Mouse (Mus musculus): ENCODE data around the gene Ccdc42. TPM values are rescaled to one million over a fixed set of nuclear protein-coding genes. Genes with fewer than 3 reads are reported as not detected.

Gene Ccdc42
- polyA plus RNA-seq, 1 experiment: not detected

- Histone ChIP-seq H3K27me3 (replicated peaks) (peaks cover 45% of the 10 kb centered on the region), H3K36me3 (replicated peaks; ENCODE audit: low read length) (no peaks in the 10 kb centered on the region), H3K9me3 (no peaks in the 10 kb centered on the region), H3K4me3 (replicated peaks) (no peak overlapping the region), H3K4me1 (no peaks in the 10 kb centered on the region)
- TF ChIP-seq GATA1 (IDR thresholded peaks at IDR 0.05; ENCODE audit: borderline replicate concordance, low read length): no peak
- no peak for TF ChIP-seq FLI1 (IDR thresholded peaks at IDR 0.05; ENCODE audit: low read length)
Observed at GRCm38 (mm10) chr11:68559546-68559945, 27.3 kb upstream of the Ccdc42 start.

GRCm38 (mm10) chr11:68561957-68562950 lies 24.6 kb upstream of the Ccdc42 start:
- TF ChIP-seq GATA1 (IDR thresholded peaks at IDR 0.05; ENCODE audit: borderline replicate concordance, low read length): no peak
- TF ChIP-seq FLI1 (IDR thresholded peaks at IDR 0.05; ENCODE audit: low read length): no peak

GRCm38 (mm10) chr11:68564356-68565031 lies 22.3 kb upstream of the Ccdc42 start:
- Histone ChIP-seq H3K27me3 (replicated peaks) (peaks cover 52% of the 10 kb centered on the region), H3K4me1 (peaks cover 5% of the 10 kb centered on the region; the same call in 1 of the 2 replicates), H3K36me3 (replicated peaks; ENCODE audit: low read length) (no peaks in the 10 kb centered on the region), H3K9me3 (no peaks in the 10 kb centered on the region), H3K4me3 (replicated peaks) (no peak overlapping the region)
- TF ChIP-seq FLI1 (IDR thresholded peaks at IDR 0.05; ENCODE audit: low read length): no peak
- no peak for TF ChIP-seq GATA1 (IDR thresholded peaks at IDR 0.05; ENCODE audit: borderline replicate concordance, low read length)

More at GRCm38 (mm10) chr11:68561957-68562950, 24.6 kb upstream of the Ccdc42 start:
- Histone ChIP-seq H3K36me3 (replicated peaks; ENCODE audit: low read length) (no peaks in the 10 kb centered on the region), H3K27me3 (replicated peaks) (peaks cover 52% of the 10 kb centered on the region), H3K4me1 (peaks cover 5% of the 10 kb centered on the region; the same call in 1 of the 2 replicates), H3K9me3 (no peaks in the 10 kb centered on the region), H3K4me3 (replicated peaks) (no peak overlapping the region)

- Histone ChIP-seq H3K27me3 (replicated peaks) (peaks cover 54% of the 10 kb centered on the region), H3K9me3 (no peaks in the 10 kb centered on the region), H3K36me3 (replicated peaks; ENCODE audit: low read length) (no peaks in the 10 kb centered on the region), H3K4me1 (peaks cover 5% of the 10 kb centered on the region; the same call in 1 of the 2 replicates), H3K4me3 (replicated peaks) (no peak overlapping the region)
- TF ChIP-seq GATA1 (IDR thresholded peaks at IDR 0.05; ENCODE audit: borderline replicate concordance, low read length) (no peak), FLI1 (IDR thresholded peaks at IDR 0.05; ENCODE audit: low read length) (no peak)
Observed at GRCm38 (mm10) chr11:68565032-68565429, 21.8 kb upstream of the Ccdc42 start.

GRCm38 (mm10) chr11:68566447-68567059 lies 20.3 kb upstream of the Ccdc42 start:
- no peaks in the 10 kb centered on the region for H3K36me3 ChIP-seq (replicated peaks; ENCODE audit: low read length)
- H3K27me3 ChIP-seq (replicated peaks): peaks cover 46% of the 10 kb centered on the region
- H3K9me3 ChIP-seq: no peaks in the 10 kb centered on the region
- H3K4me3 ChIP-seq (replicated peaks): no peak overlapping the region
- TF ChIP-seq GATA1 (IDR thresholded peaks at IDR 0.05; ENCODE audit: borderline replicate concordance, low read length): no peak
- no peak for TF ChIP-seq FLI1 (IDR thresholded peaks at IDR 0.05; ENCODE audit: low read length)
- H3K4me1 ChIP-seq: peaks cover 5% of the 10 kb centered on the region; the same call in 1 of the 2 replicates

- Histone ChIP-seq H3K36me3 (replicated peaks; ENCODE audit: low read length) (no peaks in the 10 kb centered on the region), H3K4me1 (peaks cover 5% of the 10 kb centered on the region; the same call in 1 of the 2 replicates), H3K4me3 (replicated peaks) (no peak overlapping the region), H3K9me3 (no peaks in the 10 kb centered on the region), H3K27me3 (replicated peaks) (peaks cover 27% of the 10 kb centered on the region)
- no peak for TF ChIP-seq GATA1 (IDR thresholded peaks at IDR 0.05; ENCODE audit: borderline replicate concordance, low read length)
- no peak for TF ChIP-seq FLI1 (IDR thresholded peaks at IDR 0.05; ENCODE audit: low read length)
Observed at GRCm38 (mm10) chr11:68570861-68571260, 16.0 kb upstream of the Ccdc42 start.

GRCm38 (mm10) chr11:68577076-68577475 lies 9.7 kb upstream of the Ccdc42 start:
- TF ChIP-seq FLI1 (IDR thresholded peaks at IDR 0.05; ENCODE audit: low read length) (no peak), GATA1 (IDR thresholded peaks at IDR 0.05; ENCODE audit: borderline replicate concordance, low read length) (no peak)
- no peaks in the 10 kb centered on the region for H3K4me1 ChIP-seq
- H3K4me3 ChIP-seq (replicated peaks): no peak overlapping the region
- no peaks in the 10 kb centered on the region for H3K9me3 ChIP-seq
- no peaks in the 10 kb centered on the region for H3K36me3 ChIP-seq (replicated peaks; ENCODE audit: low read length)
- peaks cover 39% of the 10 kb centered on the region for H3K27me3 ChIP-seq (replicated peaks)

- Histone ChIP-seq H3K4me1 (no peaks in the 10 kb centered on the region), H3K36me3 (replicated peaks; ENCODE audit: low read length) (no peaks in the 10 kb centered on the region), H3K4me3 (replicated peaks) (no peak overlapping the region), H3K9me3 (no peaks in the 10 kb centered on the region), H3K27me3 (replicated peaks) (peaks cover 35% of the 10 kb centered on the region)
- TF ChIP-seq FLI1 (IDR thresholded peaks at IDR 0.05; ENCODE audit: low read length): no peak
- TF ChIP-seq GATA1 (IDR thresholded peaks at IDR 0.05; ENCODE audit: borderline replicate concordance, low read length): no peak
Observed at GRCm38 (mm10) chr11:68579462-68579881, 7.3 kb upstream of the Ccdc42 start.

- no peaks in the 10 kb centered on the region for H3K9me3 ChIP-seq
- no peak for TF ChIP-seq GATA1 (IDR thresholded peaks at IDR 0.05; ENCODE audit: borderline replicate concordance, low read length)
- no peak for TF ChIP-seq FLI1 (IDR thresholded peaks at IDR 0.05; ENCODE audit: low read length)
- peaks cover 38% of the 10 kb centered on the region for H3K27me3 ChIP-seq (replicated peaks)
- no peak overlapping the region for H3K4me3 ChIP-seq (replicated peaks)
- H3K36me3 ChIP-seq (replicated peaks; ENCODE audit: low read length): no peaks in the 10 kb centered on the region
- no peaks in the 10 kb centered on the region for H3K4me1 ChIP-seq
Observed at GRCm38 (mm10) chr11:68580566-68580965, 6.3 kb upstream of the Ccdc42 start.

Data from megakaryocyte, embryonic 14.5 days (primary cell).